Mouse (Mus musculus) cortical plate, adult 2 months (tissue): ENCODE measurements around the gene Camkmt.

ENCODE experiments used
- CTCF ChIP-seq: fragments of 200-500 bp; IDR thresholded peaks from 2 replicates; pipeline ENCODE4 v1.5.1; 2011; ENCODE audit warnings: mild to moderate bottlenecking, control low read depth, low read length; ENCODE audit not compliant: insufficient read depth; ENCODE audit errors: extremely low read depth
- POLR2A ChIP-seq: fragments of 200-500 bp; IDR thresholded peaks from 2 replicates; pipeline ENCODE4 v1.6.1; 2011; ENCODE audit warnings: mild to moderate bottlenecking, low read length, control low read depth; ENCODE audit not compliant: insufficient read depth; ENCODE audit errors: extremely low read depth

DNA sequence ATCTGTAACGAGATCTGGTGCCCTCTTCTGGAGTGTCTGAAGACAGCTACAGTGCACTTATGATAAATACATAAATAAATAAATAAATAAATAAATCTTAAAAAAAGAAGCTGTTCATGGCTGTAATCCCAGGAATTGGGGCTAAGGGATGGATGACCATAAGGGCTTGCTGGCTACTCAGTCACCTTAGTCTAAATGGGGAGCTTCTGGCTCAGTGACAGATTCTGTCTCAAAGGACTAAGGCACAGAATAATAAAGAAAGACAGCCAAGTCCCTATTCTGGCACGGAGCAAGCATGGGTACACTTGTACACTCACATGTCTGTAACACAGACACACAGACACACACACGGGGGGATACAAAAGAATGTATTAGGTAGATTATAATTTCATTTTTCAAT, 11.1 kb upstream of the Camkmt start:
- TF ChIP-seq CTCF: no peak
- no peak for TF ChIP-seq POLR2A
